Mouse (Mus musculus) midbrain, embryonic 13.5 days (tissue): ENCODE measurements around the gene Kcnq4. TPM values are rescaled to one million over a fixed set of nuclear protein-coding genes. Genes with fewer than 3 reads are reported as not detected.

Experiments
- ATAC-seq: fragments of 200-750 bp; cut with Nextera tagmentation; 2 replicates; pipeline ENCODE4 v1.8.0; 2017; ENCODE audit warnings: mild to moderate bottlenecking, moderate TSS enrichment, moderate library complexity
- H3K27ac ChIP-seq: fragments of 300-500 bp; sonication (generic); 2 replicates; pipeline ENCODE4 v1.5.1; 2015; ENCODE audit warnings: inconsistent platforms, mild to moderate bottlenecking, moderate library complexity
- H3K27me3 ChIP-seq: fragments of 300-500 bp; sonication (generic); 2 replicates; pipeline ENCODE4 v1.6.1; 2015; ENCODE audit warnings: mild to moderate bottlenecking, inconsistent platforms
- H3K36me3 ChIP-seq: fragments of 300-500 bp; sonication (generic); 2 replicates; pipeline ENCODE4 v1.6.1; 2015; ENCODE audit warnings: mild to moderate bottlenecking, inconsistent platforms
- H3K4me1 ChIP-seq: fragments of 300-500 bp; sonication (generic); replicated peaks from 2 replicates; pipeline ENCODE4 v1.6.1; 2015; ENCODE audit warnings: inconsistent platforms
- H3K4me2 ChIP-seq: fragments of 300-500 bp; sonication (generic); replicated peaks from 2 replicates; pipeline ENCODE4 v1.6.1; 2015; ENCODE audit warnings: moderate library complexity, mild to moderate bottlenecking, inconsistent platforms
- H3K4me3 ChIP-seq: fragments of 300-500 bp; sonication (generic); replicated peaks from 2 replicates; pipeline ENCODE4 v1.5.1; 2015; ENCODE audit warnings: mild to moderate bottlenecking, inconsistent platforms
- H3K9ac ChIP-seq: fragments of 300-500 bp; sonication (generic); replicated peaks from 2 replicates; pipeline ENCODE4 v1.6.1; 2015; ENCODE audit warnings: mild to moderate bottlenecking, inconsistent platforms
- H3K9me3 ChIP-seq: fragments of 300-500 bp; sonication (generic); 2 replicates; pipeline ENCODE4 v1.6.1; 2016; ENCODE audit warnings: mild to moderate bottlenecking, inconsistent platforms
- WGBS: fragments of 180-500 bp; shearing (Covaris S2); methylation state at CpG from one replicate; pipeline ENCODE4 v1.1.7; 2015; 5-methylcytosine and 5-hydroxymethylcytosine counted together
- polyA plus RNA-seq: library from polyadenylated mRNA; unstranded; fragments of >200 nt; fragmentation: Nextera tagmentation; extraction: Ambion mirVana; gene quantifications from 2 replicates; pipeline ENCODE4 v1.2.1, GENCODE M21; 2015

Gene Kcnq4
- 3.2 and 3.9 TPM in 2 replicates for polyA plus RNA-seq

DNA sequence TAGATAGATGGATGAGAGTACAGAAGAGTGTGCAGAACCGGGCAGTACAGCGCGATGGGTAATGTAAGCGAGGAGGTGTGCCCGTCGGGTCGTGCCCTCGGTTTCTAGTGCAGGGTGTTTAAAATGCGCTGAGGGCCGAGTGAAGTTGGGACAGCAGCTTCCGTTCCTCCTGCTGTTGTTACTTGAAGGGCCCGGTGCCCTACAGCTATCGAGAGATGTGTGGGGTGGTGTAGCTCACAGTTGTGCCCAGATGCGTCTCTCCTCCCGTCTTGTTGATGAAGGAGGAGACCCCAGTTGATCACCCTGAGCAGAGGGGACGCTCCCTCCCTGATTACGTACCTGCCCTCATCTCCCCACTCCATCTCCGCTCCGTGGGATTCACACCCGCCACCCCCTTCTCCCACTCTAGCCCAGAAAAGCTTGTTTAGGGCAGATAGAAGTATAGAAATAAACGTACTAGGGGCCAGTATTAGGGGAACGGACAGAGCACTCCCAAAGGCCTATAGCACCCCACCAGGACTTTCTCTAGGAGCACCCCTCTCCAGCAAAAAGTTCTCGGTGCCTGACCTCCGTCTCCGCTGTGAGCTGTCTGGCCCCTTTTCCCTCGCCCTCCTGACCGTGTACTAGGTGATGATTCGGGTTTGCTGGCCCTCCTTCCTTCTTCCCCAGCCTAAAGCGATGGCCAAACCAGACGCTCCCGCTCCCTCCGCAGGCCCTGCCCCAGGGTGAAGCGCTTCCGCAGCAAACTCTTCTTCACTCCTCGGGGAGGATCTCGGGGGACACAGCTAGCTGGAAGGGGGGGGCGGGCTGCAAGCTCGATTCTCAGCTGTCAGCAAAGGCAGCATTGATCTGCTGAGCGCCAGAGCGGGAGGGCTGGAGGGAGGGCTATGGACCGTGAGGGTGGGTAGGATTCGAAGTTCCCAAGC, at the start of gene Kcnq4:
Gene Kcnq4 (minus strand): TSS at position 672 of the 926 bp plus-strand sequence.
- no peaks in the 10 kb centered on the region for H3K9me3 ChIP-seq
- no peak; the same call in 1 of the 2 replicates for ATAC-seq
- peak within 1 kb of the TSS; percentile 74 for H3K9ac ChIP-seq
- peak within 1 kb of the TSS; percentile 66 for H3K4me3 ChIP-seq
- peaks cover 82% of the 10 kb centered on the region for H3K27me3 ChIP-seq
- H3K4me2 ChIP-seq = peak within 1 kb of the TSS; percentile 100
- WGBS = 2% methylated on average over 42 of the region's 42 CpGs
- peaks cover 28% of the 10 kb centered on the region for H3K4me1 ChIP-seq
- H3K27ac ChIP-seq = no peak within 1 kb of the TSS
- H3K36me3 ChIP-seq = no peaks in the 10 kb centered on the region

DNA sequence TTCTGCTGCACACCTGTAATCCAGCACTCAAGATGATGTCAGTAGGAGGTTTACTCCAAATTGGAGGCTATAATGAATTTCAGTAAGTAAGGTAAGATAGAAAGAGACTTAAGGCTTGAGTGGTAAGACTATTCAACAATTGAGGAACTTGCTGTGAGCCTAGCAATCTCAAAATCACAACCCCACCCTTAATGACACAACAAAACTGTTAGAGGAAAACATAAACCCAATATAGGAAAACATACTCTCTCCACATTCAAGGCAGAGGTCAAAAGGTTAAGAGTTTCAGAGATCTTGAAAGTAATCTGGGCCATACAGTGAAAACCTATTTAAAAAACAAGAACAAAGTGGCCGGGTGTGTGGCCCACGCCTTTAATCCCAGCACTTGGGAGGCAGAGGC, 48.3 kb upstream of the Kcnq4 start:
- H3K27ac ChIP-seq = no peak overlapping the region
- ATAC-seq = no peak
- H3K4me1 ChIP-seq = no peaks in the 10 kb centered on the region
- H3K27me3 ChIP-seq = no peaks in the 10 kb centered on the region
- no peak overlapping the region for H3K4me2 ChIP-seq
- no peaks in the 10 kb centered on the region for H3K36me3 ChIP-seq
- 91% methylated on average over 2 of the region's 2 CpGs for whole genome bisulfite sequencing
- H3K4me3 ChIP-seq = no peak overlapping the region
- no peak overlapping the region for H3K9ac ChIP-seq
- H3K9me3 ChIP-seq = no peaks in the 10 kb centered on the region

DNA sequence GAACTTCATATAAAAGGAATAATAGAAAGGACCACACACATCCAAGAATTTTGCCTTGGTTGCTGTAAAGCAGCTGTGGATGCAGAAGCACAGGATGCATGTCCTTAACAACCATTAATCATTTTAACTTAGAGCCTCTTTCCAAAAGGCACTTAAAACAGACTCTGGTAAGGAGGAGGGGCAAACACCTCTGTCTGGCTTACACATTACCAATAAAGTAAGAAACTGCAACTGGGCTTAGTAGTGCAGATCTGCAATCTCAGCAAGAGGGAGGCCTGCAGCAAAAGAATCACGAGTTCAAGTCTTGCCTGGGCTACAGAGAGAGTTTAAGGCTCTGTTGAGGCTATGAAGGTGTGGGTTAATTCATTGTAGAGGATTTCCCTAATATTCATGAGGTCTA, 47.2 kb upstream of the Kcnq4 start:
- H3K27ac ChIP-seq = no peak overlapping the region
- WGBS = 96% methylated on average over 1 of the region's 1 CpGs
- ATAC-seq = no peak

DNA sequence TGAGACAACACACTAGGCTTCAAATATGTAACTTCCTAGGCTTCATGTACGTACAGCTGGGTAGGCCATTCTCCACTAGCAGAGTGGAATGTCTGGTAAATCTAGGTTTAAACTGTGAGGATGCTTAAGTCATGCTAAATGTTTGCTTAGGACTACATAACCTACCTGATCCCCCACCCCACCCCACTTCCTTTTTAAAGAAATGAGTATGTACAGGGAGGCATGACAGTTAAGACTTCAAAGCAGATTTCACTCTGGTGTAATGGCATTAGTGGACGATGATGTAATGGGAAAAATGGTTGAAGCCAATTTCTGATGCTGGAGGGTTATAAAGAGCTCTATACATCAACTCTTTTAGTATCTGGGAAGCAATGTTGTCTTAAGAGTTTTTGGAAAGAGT, 44.5 kb upstream of the Kcnq4 start:
- H3K4me3 ChIP-seq = no peak overlapping the region
- H3K27ac ChIP-seq = no peak overlapping the region
- no peak overlapping the region for H3K4me2 ChIP-seq
- no peak for ATAC-seq
- peaks cover 19% of the 10 kb centered on the region for H3K36me3 ChIP-seq
- no peak overlapping the region for H3K9ac ChIP-seq
- WGBS = 88% methylated on average over 2 of the region's 2 CpGs
- no peaks in the 10 kb centered on the region for H3K9me3 ChIP-seq
- no peaks in the 10 kb centered on the region for H3K4me1 ChIP-seq
- no peaks in the 10 kb centered on the region for H3K27me3 ChIP-seq

More for the DNA sequence above, 47.2 kb upstream of the Kcnq4 start:
- no peaks in the 10 kb centered on the region for H3K27me3 ChIP-seq
- H3K9ac ChIP-seq = no peak overlapping the region
- H3K4me3 ChIP-seq = no peak overlapping the region
- no peaks in the 10 kb centered on the region for H3K4me1 ChIP-seq
- no peaks in the 10 kb centered on the region for H3K9me3 ChIP-seq
- no peak overlapping the region for H3K4me2 ChIP-seq
- H3K36me3 ChIP-seq = no peaks in the 10 kb centered on the region

DNA sequence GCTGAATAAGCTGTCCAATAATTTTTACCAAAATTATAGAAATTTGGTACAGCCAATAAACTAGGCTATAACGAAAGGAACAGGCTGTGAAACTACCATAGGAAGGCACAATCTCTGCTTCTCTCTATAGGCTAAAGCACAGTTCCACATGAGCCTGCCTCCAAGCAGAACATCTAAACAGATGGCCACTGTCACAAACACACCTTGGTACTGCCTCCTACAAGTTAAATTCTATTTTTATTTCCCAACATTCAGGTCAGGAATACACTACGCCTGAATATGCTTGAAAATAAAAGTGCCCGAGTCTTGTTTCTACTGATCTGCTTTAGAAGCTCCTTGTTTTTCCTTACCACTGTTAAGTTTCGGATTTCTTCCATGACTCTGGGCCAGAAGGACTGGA, 41.6 kb upstream of the Kcnq4 start:
- Histone ChIP-seq H3K27me3 (no peaks in the 10 kb centered on the region), H3K4me3 (no peak overlapping the region), H3K9ac (no peak overlapping the region), H3K36me3 (peaks cover 40% of the 10 kb centered on the region), H3K27ac (no peak overlapping the region), H3K9me3 (no peaks in the 10 kb centered on the region), H3K4me1 (no peaks in the 10 kb centered on the region), H3K4me2 (no peak overlapping the region)
- whole genome bisulfite sequencing = 97% methylated on average over 4 of the region's 4 CpGs
- ATAC-seq = no peak

DNA sequence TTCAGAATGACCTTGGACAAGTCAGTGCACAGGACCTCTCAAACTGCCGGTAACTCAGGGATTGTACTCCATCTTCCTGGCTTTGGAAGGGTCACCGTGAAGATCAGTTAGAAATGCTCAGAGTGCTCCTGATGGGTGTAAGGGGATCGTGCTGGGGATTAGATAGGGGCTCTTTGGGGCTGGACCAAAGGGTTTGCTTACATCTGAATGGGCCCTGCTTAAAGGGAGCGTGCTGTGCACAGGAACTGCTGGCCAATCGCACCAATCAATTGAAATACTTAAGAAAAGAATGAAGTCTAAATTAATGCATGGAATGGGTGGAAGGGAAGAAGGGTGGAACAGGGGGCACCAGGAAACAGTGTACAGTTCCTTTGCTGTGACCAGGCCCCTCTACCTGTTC, 7.4 kb upstream of the Kcnq4 start:
- no peaks in the 10 kb centered on the region for H3K9me3 ChIP-seq
- H3K4me1 ChIP-seq = no peaks in the 10 kb centered on the region
- H3K36me3 ChIP-seq = peaks cover 38% of the 10 kb centered on the region
- no peak overlapping the region for H3K27ac ChIP-seq
- H3K4me2 ChIP-seq = no peak overlapping the region
- no peak overlapping the region for H3K9ac ChIP-seq
- H3K27me3 ChIP-seq = peaks cover 13% of the 10 kb centered on the region
- WGBS = 38% methylated on average over 5 of the region's 5 CpGs
- no peak for ATAC-seq
- H3K4me3 ChIP-seq = no peak overlapping the region

DNA sequence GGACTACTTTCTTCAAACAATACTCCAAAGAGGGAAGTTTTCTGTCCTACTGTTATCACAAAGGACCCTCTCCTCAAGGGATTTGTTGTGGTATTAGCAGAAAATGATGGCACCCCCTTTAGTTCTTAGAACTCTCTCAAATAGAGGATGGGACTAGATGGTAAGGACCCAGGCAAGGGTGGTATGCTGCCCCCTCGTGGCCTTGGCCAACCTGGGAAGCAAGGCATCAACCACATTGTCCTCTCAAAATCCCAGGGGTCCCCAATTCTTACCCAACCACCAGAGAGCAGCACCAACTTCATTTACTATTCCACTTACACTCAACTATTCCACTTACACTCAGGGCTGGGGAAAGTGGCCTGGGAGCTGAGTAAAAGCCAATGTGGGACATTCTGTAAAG, 6.9 kb upstream of the Kcnq4 start:
- H3K27me3 ChIP-seq = peaks cover 16% of the 10 kb centered on the region
- no peak overlapping the region for H3K27ac ChIP-seq
- peaks cover 33% of the 10 kb centered on the region for H3K36me3 ChIP-seq
- no peak overlapping the region for H3K9ac ChIP-seq
- H3K9me3 ChIP-seq = no peaks in the 10 kb centered on the region
- ATAC-seq = no peak
- 0% methylated on average over 1 of the region's 1 CpGs for WGBS
- no peak overlapping the region for H3K4me3 ChIP-seq
- no peaks in the 10 kb centered on the region for H3K4me1 ChIP-seq
- no peak overlapping the region for H3K4me2 ChIP-seq

DNA sequence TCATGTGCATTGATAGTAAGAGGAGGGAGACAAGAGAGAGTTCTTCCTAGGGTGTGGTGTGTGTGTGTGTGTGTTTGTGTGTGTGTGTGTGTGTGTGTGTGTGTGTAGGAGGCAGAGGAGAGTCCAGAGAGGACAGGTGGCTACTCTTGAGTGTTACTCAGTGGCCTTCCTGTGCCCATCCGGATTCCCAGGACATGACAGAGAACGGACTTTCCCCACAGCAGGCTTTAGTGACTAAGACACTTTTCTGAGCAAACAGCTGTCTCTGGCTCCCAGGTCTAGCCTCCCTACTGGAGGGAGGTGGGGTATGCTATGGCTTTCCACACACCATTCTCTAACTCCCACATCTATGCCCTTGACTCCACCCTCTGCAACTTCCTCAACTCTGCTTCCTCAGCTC, 1.2 kb upstream of the Kcnq4 start:
- Histone ChIP-seq H3K9me3 (no peaks in the 10 kb centered on the region), H3K4me2 (no peak overlapping the region), H3K27me3 (peaks cover 73% of the 10 kb centered on the region), H3K36me3 (no peaks in the 10 kb centered on the region), H3K27ac (no peak overlapping the region), H3K4me1 (peaks cover 28% of the 10 kb centered on the region), H3K9ac (no peak overlapping the region), H3K4me3 (no peak overlapping the region)
- ATAC-seq = no peak
- 24% methylated on average over 2 of the region's 2 CpGs for WGBS

DNA sequence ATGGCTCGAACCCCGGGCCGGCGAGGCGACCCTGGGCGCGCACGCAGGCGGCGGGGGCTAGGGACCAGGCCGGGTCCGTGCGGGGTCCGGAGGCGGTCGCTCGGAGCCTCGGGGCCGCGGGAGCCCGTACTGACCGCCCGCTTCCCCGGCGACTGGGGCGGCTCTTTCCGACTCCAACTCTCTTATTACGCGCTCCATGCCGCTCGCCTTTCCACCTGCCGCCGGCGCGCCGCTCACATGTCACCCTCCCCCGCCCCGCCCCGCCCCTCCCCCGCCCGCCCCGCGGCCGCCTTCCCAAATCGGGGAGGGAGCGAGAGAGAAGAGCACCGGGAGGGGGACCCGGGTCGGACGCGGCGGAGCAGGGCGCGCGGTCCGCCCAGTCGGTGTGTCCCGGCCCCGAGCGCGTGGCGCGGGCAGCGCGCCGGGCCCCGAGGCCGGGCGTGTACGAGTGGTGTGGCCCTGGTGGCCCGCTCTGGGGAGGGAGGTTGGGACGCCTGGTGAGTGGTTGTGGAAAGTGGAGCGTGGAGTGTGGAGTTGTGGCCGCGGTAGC, 1.1 kb downstream of the Kcnq4 start:
- Histone ChIP-seq H3K9ac (peak overlapping the region; percentile 74), H3K27ac (no peak overlapping the region), H3K4me1 (peaks cover 28% of the 10 kb centered on the region), H3K27me3 (peaks cover 86% of the 10 kb centered on the region), H3K9me3 (no peaks in the 10 kb centered on the region), H3K4me3 (peak overlapping the region; percentile 66), H3K36me3 (no peaks in the 10 kb centered on the region), H3K4me2 (peak overlapping the region; percentile 100)
- peak; percentile 60 for ATAC-seq
- under 1% methylated on average over 49 of the region's 75 CpGs for WGBS

DNA sequence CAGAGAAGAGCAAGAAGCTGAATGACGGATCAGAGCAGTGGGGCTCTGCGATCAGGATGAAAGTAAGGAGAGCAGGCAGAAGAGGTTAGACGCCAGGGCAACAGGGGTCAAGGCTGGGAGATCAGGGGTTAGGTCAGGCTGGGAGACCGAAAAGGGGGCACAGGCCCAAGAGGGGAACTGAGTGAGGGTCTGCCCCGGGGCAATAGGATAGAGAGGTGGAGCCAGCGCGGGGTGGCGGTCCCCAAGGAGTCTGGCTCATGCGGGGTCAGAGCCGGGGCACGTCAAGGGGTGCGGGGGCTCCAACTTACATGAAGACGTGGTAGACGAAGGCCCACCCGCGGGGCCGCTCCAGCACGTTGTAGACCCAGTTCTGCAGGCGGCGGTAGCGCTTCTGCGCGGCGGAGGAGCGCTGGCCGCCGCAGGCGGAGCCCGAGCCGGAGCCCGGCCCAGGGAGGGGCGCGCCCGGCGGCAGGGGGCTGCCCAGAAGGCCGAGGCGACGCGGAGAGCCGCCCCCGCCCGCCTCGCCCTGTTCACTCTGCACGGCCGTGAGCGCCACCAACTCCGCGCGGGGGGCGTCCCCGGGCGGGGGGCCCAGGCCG, 1.8 kb downstream of the Kcnq4 start:
- 2% methylated on average over 35 of the region's 53 CpGs for WGBS

DNA sequence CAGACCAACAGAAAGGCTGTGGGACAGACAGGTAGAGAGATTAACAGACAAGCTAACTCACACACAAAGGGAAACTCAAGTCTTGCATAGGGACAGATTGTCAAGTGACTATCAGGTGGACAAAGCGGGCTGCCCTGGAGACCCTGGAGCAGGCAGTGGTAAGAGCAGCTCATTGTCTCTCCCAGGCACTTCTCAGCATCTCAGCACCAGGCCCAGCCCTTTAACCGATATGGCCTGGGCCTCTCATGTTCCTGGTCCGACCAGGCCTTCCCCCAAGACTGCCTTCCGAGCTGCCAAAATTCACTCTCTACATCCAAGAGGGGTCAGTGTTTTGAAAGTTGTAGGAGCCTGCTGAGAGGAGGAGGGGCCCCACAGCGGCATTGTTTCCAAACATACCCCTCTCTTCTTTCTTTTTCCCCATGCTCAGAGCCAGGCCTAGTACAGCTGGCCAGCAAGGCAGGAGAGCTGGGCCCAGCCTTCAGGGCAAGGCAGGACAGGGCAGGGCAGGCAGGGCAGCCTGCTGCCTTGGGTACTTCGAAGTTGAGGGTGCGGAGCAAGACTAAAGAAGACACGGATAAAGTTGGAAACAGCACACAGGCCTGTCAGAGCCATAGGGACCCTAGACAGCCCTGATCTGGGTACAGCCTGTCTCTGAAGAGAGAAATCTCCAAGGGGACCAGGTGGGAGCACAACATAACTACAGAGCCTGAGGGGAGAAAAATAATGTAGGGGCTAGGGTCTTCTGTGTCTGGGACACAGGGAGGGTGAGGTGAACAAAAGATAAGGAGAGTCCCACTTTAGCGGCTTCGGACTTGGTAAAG, 2.5 kb downstream of the Kcnq4 start:
- H3K4me1 ChIP-seq = peaks cover 31% of the 10 kb centered on the region
- no peaks in the 10 kb centered on the region for H3K36me3 ChIP-seq
- peak overlapping the region; percentile 66; the same call in 1 of the 2 replicates for H3K4me3 ChIP-seq
- peaks cover 77% of the 10 kb centered on the region for H3K27me3 ChIP-seq
- peak overlapping the region; percentile 100 for H3K4me2 ChIP-seq
- ATAC-seq = 0 out of 2 replicates have a peak, but pooled peaks have one; percentile 5
- 9% methylated on average over 10 of the region's 10 CpGs for WGBS
- H3K9me3 ChIP-seq = no peaks in the 10 kb centered on the region
- H3K27ac ChIP-seq = no peak overlapping the region
- no peak overlapping the region for H3K9ac ChIP-seq

More for the DNA sequence above, 1.8 kb downstream of the Kcnq4 start:
- no peaks in the 10 kb centered on the region for H3K9me3 ChIP-seq
- peak; percentile 67 for ATAC-seq
- peaks cover 28% of the 10 kb centered on the region for H3K4me1 ChIP-seq
- H3K4me3 ChIP-seq = peak overlapping the region; percentile 66
- no peaks in the 10 kb centered on the region for H3K36me3 ChIP-seq
- H3K27me3 ChIP-seq = peaks cover 84% of the 10 kb centered on the region
- H3K9ac ChIP-seq = peak overlapping the region; percentile 74
- H3K27ac ChIP-seq = no peak overlapping the region
- H3K4me2 ChIP-seq = peak overlapping the region; percentile 100
